Mouse (Mus musculus) common myeloid progenitor, adult 5-6 weeks (primary cell): ENCODE results near the gene Grin2c. TPM values are rescaled to one million over a fixed set of nuclear protein-coding genes. Genes with fewer than 3 reads are reported as not detected.
A peak's percentile ranks its signal among the peaks of the same experiment; 100 is the strongest.

Experiments used
- ATAC-seq: replicated peaks from 2 replicates; pipeline ENCODE4 v1.8.0; 2016; ENCODE audit warnings: low read depth, mild to moderate bottlenecking, moderate TSS enrichment, inconsistent platforms; ENCODE audit not compliant: poor library complexity, severe bottlenecking
- total RNA-seq: library from RNA; stranded (forward); fragments of 200-1000, 187-1606 nt; gene quantifications from 2 replicates; pipeline ENCODE4 v1.2.3, GENCODE M21; 2017

Grin2c gene
- not detected in 2 replicates for total RNA-seq

GRCm38 (mm10) chr11:115267061-115267883, at the start of gene Grin2c:
Gene Grin2c, minus strand, starts transcription at chr11:115267243.
- ATAC-seq: no peak

DNA sequence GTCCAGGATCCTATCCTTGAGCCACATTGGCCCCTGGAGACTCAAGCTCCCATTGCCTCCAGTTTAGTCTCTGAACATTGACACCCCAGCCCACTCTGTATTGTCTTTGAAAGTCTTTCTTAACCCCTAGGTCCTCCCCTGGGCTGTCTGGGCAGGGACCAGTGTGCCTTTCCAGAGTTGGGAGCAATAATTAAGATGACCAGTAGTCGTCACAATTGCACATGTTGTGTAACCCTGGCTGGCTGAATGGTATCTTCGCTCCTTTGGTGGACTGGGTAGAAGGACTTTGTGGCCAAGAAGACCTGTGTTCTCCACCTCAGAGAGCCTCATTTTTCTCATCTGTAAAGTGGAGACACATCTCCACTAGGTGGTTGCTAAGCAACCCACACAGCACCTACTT, 47.2 kb upstream of the Grin2c start:
- ATAC-seq: peak; percentile 55

DNA sequence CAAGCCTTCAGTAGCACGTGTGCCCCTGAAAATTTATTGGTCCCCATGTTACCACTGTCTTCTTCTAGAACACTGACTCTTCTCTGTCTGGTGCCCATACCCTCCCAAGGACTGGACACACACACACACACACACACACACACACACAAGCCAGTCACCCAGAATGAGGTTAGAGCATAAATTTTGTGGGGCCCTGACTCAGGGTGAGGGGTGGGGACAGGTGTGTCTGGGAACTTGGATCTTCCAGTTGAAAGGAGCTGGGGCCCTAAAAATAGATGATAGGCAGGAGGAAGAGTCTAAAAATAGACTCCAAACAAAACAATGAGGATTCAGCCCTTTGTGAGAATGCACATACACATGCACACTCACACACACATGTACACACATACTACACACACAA, 41.7 kb upstream of the Grin2c start:
- ATAC-seq: no peak

- no peak for ATAC-seq
These were observed 39.8 kb upstream of the Grin2c start, which contains the start of gene Otop2 for GRCm38 (mm10) chr11:115306863-115307262. Gene Otop2, plus strand, starts transcription at chr11:115307163.

- ATAC-seq: no peak
These were observed 36.1 kb upstream of the Grin2c start for GRCm38 (mm10) chr11:115303167-115303566.

- no peak for ATAC-seq
These were observed 34.3 kb upstream of the Grin2c start for GRCm38 (mm10) chr11:115301351-115301750.

GRCm38 (mm10) chr11:115300745-115301144, 33.7 kb upstream of the Grin2c start:
- ATAC-seq: no peak

DNA sequence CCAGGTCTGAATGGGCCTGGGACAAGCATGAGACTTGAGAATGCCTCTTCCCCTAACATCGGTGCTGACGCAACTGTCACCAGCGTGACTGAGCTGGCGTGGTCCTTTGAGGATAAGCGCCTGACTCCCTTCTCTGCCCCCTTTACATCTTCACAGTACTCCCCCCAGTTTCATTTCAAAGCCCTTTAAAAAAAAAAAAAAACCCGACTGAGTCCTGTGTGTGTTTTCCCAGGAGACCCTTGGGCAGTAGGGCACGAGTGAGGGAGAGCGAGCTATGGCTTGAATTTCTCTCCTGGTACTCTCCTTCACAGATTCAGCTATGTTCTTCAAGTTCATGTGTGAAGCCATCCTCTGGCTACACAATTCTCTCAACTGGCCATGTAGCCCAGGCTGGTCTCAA, 31.1 kb upstream of the Grin2c start:
- ATAC-seq: no peak

GRCm38 (mm10) chr11:115297214-115297826, 30.3 kb upstream of the Grin2c start, which contains the start of gene Fads6:
Gene Fads6, minus strand, starts transcription at chr11:115297663.
- ATAC-seq: peak; percentile 75

DNA sequence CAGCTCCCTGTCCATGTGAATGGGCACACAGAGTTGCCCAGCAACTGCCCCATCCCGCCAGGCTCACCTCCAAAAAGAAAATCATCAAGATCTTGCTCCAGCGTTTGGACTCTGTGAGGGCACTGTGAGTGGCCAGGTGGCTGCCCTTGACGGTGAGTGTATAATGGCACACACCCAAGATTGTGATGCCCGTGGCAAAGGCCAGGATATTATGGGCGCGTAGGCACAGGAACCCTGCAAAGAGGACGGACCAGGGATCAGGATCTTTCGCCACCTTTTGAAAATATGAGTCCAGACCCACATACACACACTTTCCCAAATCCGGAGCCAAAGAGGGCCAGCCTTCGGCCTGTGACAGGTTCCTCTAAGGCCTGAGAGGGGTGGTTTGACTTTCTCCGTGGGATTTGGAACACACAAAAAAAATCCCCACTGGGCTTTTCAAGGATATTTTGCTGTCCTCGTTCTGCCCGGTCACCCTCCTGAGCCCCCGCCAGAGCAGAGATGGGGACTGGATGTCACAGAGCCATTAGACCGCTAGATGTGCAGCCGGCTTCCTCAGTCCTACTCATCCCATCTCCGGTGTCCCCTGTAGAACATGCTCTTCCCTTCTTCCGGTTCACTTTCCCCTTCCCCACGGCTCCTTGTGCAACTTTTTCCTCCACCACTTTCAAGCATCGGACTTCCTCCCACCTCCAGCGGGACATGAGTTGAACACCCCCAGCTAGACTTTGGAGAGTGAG, 29.6 kb upstream of the Grin2c start:
- ATAC-seq: no peak

- ATAC-seq: no peak
These were observed 28.9 kb upstream of the Grin2c start for GRCm38 (mm10) chr11:115295939-115296338.

GRCm38 (mm10) chr11:115292631-115293375, 25.8 kb upstream of the Grin2c start:
- ATAC-seq: no peak

DNA sequence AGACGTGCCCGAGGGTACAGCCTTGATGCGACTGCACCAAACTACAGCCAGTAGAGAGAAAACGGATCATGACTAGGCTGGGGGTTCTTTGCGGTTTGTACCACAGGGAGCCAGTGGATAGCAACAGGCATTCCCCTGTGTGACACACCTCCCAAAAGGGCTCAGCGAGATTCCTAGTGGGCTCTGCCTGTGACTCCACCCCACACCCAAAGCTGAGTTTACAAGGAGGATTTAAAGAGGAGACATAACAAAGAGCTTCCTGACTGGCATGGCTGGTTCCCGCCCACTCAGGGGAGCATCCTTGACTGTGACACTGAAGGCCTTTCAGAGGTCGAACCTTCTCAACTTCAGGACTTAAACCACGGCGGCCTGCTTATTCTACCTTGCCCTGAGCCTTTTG, 24.5 kb upstream of the Grin2c start:
- no peak for ATAC-seq

- ATAC-seq: no peak
These were observed 23.9 kb upstream of the Grin2c start for GRCm38 (mm10) chr11:115290919-115291318.

DNA sequence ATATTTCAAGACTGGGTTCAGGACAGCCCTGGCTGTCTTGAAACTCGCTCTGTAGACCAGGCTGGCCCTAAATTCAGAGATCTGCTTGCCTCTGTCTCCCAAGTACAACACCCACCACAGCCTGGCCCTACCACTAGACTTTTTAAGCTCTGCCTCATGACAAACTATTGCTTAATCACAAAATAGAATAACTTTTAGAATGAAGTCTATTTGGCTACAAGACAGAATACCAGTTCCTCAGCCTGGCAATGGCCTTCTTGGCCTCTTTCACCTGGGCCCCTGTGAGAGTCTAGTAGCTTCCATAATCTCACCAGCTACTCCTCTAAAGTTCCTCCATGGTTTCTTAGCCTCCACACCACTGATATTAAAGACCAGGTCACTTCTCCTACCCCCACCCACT, 23.3 kb upstream of the Grin2c start:
- ATAC-seq: no peak

DNA sequence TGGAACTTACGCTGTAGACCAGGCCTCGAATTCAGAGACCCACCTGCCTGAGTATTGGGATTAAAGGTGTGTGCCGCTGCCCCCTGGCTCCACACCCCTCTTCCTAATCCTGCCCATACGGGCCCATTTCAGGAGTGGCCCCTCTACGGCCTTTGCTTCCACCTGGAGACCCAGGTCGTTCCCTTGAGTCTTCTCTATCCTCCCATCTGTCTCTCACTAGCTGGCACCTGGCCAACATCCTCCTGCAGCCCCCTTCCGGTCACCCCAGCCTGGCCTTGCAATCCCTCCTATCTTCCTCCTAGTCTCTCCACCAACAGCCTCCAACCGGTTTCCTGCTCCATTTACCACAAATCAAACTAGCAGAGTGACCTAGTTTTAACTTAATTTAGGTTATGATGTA, 22.8 kb upstream of the Grin2c start:
- no peak for ATAC-seq

DNA sequence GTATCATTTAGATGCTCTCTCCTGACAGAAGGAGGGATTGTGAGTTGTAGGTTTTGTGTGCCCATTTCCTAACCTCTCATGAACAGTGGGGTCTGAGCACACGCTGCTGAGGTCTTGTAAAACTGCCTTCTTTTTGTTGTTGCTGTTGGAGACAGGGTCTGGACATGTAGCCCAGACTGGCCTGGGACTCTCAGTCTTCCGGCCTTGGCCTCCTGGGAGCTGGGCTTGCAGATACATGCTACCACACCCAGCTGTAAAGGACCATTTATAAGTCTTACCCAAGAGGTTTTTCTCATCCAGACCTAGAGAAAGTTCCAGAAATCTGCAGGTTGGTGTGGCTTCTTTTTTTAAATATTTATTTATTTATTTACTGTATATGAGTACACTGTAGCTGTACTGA, 21.3 kb upstream of the Grin2c start:
- no peak for ATAC-seq

- no peak for ATAC-seq
These were observed 20.3 kb upstream of the Grin2c start for GRCm38 (mm10) chr11:115287386-115287785.

DNA sequence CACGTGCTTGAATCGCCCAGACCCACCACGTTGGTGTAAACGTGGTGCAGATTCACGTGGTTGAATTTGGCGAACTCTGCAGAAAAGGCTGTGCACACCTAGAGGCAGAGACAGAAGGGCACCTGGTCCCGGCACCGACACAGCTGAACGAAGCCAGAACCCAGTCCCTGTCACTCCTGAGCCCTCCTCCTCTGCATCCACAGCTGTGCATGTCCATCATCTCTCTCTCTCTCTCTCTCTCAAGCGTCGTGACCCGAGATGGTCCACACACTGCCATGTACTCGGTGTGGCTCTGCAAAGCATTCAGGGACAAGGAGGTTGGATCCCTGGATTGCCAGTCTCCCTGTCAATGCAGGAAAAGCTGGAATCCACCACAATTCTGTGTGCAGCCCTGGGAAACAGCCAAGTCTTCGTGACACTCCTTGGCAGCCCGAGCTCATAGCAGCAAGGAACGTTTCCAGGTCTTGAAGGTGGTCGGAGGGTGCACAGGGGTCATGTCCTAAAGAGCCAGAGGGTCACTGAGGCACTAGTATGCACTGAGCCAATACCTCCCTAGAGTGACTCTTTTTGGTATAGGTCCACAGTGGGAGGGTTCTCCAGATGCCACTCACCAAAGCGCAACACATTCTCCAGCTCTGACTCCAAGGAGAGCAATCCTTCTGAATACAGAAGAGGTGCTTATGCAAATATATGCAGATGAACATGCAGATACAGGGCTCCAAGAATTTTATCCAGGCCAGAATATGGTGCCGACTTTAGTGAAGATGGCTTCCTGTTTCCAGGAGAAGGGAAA, 19.4 kb upstream of the Grin2c start:
- no peak for ATAC-seq
